Mouse (Mus musculus): Measurements from ENCODE around the gene Cldnd1.
A peak's percentile ranks its signal among the peaks of the same experiment; 100 is the strongest.

The Cldnd1 gene

GRCm38 (mm10) chr16:58708601-58709475 lies 18.9 kb upstream of the Cldnd1 start:
- no peak for DNase-seq (ENCODE audit: low spot score)

- DNase-seq (ENCODE audit: low spot score) = no peak
Observed at GRCm38 (mm10) chr16:58709536-58709935, 18.2 kb upstream of the Cldnd1 start.

DNA sequence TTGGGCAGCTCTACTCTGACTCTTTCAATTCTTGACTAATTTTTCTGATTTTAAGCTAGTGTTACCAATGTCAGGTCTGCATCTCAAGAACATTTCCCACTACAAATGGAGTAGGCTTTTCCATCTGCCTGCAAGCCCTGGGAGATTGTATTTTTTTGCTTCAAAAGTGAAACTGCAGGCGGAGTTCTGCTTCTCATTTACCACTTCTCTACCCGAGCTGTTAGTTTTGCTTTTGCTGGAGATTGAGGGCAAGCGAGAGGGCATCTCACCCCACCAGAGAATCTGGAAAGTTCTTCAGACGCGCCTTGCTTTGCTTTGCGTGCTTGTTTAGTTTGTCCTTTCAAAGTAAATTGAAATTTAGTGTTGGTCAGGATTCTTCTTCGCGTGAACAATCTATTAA lies 15.5 kb upstream of the Cldnd1 start:
- no peak for DNase-seq (ENCODE audit: low spot score)

DNA sequence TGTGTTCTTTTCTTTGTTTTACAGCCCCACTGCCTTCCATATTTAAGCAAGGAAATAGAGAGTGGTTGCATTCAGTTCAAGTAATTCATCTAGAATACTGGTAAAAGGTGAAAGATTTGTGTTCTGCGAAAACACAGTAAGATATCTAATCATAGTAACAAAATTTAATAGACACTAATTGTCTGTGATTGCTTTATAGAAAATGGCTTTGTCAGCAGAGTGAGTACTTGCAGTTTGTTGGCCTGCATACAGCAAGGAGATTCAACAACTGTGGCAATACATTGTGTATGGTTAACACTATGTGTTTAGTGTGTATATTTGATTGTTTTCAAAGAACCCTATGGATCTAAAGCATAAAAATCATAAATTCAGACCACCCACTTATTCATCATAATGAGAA lies 14.6 kb upstream of the Cldnd1 start:
- no peak for DNase-seq (ENCODE audit: low spot score)

DNA sequence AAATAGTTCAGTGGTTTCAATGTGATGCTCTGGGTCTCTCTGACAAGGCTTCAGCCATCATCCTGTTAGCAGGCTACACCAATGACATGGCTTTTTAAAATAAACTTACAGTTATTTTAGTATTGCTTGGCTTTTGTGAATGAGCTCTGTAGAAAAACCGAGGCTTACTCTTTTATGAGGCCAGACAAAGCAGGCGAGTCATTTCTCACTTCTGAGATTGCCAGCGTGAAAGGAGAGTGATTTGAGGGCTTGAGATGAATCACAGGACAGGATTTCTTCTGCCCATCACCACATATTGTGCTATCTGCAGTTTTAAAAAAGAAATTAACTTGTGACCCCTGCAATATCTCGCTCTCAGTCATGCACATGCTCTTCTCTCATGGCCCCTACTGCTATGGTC lies 12.7 kb upstream of the Cldnd1 start:
- DNase-seq (ENCODE audit: low spot score) = no peak

DNA sequence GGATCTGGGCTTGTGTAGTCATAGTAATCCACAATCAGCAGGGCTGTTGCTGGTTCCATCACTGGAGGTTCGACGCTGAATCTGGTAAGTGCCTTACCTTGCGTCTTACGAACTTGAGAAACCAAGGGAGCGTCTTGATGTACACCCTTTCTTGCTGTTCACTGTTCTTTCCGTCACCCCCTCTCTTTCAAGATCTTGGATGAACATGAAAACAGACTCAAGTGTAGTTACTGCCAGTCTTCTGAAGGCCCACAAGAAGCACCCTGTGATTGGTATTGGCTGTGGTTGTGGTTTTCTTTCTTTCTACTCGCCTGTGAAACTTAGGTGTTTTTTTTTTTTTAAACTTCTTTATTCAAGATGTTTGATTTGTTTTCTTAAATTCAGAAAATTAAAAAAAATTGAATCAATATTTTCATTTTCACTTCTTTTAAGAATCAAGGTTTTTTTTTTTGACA lies 9.0 kb upstream of the Cldnd1 start, which contains the start of gene Gpr15:
Gpr15 (minus strand) TSS at position 405 of the 455 bp plus-strand sequence.
- no peak for DNase-seq (ENCODE audit: low spot score)

DNA sequence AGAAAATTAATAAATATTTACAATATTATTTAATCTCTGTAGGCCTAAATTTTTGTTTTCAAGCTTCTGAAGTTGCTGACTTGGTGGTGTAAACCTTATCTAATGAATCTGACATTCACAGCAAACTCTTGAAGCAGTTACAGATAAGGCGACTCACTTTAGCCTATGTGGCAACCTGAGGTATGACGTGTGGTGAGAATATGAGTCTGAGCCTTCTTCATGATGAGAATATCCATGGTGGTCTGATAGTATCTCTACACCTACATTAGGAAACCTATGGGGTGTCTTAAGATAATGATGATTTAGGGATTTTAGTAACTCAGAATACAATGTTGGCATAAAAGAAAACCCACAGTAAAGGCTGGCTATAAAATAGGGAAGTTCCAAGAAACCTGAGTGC lies 5.4 kb upstream of the Cldnd1 start:
- DNase-seq (ENCODE audit: low spot score) = no peak

DNA sequence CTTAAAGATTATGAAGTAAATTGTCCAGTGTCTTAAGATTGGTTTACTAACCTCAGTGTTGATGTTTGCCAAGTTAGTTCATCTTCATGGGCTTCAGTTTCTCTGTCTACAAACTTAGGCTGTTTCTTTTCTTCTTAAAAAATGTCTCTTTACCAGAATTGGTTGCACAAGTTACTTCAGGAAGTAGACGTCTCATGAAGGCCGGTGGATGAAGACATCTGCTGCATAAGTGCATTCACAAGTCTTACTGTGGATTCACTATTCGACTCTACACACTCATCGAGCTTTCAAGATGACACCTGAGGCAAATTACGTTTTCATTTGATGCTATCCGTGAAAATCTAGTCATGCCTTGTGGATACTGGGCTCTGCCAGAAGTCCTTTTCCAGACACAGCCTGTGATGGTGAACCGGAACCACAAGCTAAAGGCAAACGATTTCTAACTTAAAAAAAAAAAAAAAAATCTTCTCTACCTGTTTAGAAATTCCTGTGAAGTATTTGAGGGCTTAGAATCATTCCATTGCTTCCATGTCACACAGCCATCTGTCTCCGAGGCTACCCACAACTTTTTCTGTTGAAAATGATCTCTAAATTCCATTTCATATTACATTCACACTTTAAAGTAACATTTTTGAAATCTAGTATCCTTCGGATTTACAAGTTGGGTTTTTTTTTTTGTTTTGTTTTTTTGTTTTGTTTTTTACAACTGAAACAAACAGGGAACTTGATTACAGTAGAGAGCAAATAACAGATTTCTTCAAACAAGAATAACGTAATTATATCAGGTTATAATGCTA lies 832 bp upstream of the Cldnd1 start:
- no peak for DNase-seq (ENCODE audit: low spot score)

GRCm38 (mm10) chr16:58728176-58728671 lies 514 bp downstream of the Cldnd1 start:
- DNase-seq (ENCODE audit: low spot score) = peak; percentile 74

DNA sequence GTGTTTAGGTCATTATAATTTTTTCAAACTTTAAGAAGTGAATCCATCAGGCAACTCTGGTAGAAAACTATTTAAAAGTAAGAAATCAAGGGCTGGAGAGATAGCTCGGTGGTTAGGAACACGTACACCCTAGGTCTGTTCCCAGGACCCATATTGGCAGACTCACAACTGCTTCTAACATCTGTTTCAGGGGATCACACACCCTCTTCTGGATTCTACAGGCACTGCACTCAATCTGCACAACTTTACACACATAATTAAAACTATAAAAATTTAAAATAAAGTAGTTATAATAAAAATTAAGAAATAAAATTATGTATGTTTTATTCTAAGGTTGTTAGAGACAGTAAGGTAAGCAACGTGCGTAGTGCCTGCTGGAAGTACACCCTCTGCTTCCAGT lies 10.5 kb downstream of the Cldnd1 start:
- DNase-seq (ENCODE audit: low spot score) = no peak

GRCm38 (mm10) chr16:58738800-58739199 lies 11.1 kb downstream of the Cldnd1 start:
- DNase-seq (ENCODE audit: low spot score) = no peak

DNA sequence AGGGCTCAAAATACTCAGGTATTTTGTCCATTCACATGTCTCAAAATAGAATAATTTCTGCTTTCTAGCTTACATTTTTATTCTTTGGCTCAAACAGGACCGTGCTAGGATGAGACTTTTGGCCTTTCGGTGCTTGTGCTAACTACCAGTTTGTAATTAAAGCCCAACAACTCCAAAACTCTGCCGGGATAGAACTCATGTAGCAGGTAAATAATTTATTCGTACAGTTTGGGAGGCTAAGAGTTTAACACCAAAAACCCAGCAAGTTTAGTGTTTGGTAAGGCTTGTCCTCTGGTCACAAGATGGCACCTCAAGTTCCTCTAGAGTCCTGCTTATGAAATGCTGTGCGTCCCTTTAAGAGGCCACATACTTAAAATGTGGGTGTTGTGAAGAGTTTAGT lies 13.0 kb downstream of the Cldnd1 start:
- no peak for DNase-seq (ENCODE audit: low spot score)

DNA sequence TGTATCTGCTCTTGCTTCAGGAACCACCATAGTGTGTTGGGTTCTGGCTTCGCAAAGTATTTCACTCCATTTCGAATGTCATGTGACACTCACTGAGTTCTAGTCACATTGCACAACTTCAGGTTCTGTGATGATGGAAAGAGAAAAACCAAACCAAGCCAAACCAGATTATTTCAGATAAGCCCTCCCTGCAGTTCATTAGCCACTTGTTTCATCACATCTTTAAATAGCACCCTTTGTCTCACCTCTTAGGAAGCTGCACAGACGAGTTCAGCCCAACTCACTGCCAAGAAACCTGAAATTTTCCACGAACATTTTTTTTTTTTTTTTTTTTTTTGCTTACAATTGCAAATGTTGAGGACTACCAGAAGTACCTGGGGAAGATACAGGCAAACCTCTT lies 19.0 kb downstream of the Cldnd1 start:
- DNase-seq (ENCODE audit: low spot score) = no peak

- no peak for DNase-seq (ENCODE audit: low spot score)
Observed at GRCm38 (mm10) chr16:58751314-58751713, 23.6 kb downstream of the Cldnd1 start.

DNA sequence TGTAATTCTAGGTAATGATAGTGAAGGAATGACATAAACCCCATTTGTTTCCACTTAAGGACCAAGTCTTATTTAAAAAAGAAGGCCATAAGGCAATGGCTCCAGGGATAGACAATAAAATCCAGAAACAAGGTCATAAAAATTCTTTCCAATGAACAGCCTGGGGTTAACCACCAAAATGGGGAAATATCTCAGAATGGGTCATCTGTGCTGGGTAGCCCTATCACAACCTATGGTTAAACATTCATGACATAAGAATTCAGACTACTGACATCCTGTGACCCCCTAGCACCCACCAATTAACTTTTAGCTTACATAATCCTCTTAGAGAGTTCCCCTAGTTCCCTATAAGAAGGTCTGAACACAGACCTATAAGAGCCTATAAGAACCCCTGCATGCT lies 28.5 kb downstream of the Cldnd1 start:
- no peak for DNase-seq (ENCODE audit: low spot score)

DNA sequence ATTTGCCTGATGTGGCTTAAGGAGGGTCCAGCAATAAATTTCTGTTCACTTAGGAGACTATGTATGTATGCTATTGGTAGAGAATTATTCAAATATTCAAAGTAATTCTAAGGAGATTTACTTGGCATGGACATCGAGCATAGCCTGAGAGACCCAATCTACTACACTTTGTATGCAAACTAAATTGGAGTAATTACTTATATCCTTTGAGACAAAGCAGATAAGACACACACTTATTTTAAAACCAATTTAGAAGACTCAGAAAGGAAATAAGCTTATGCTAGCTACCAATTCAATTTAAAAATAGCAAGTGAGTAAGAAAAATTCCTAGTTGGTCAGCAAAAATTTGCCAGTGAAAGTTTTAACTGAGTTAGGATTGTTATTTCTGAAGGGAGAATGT lies 35.4 kb downstream of the Cldnd1 start, which contains the start of gene Olfr172:
Olfr172 (minus strand) TSS at position 101 of the 400 bp plus-strand sequence.
- DNase-seq (ENCODE audit: low spot score) = no peak

All from MN1 (cell line).